Mouse (Mus musculus) layer of hippocampus, postnatal 10 days (tissue): ENCODE measurements at regions not wholly inside any gene's neighbourhood (a gene's known extent, or its start where the extent isn't known, plus 50 kb on each side); places are given as distances from the start of the nearest gene placed in this dataset.

Experiments
- DNase-seq, 2 experiments: peaks; one replicate each; pipeline ENCODE4 v3.0.0; 2021; ENCODE audit warnings: low spot score in 2 of 2

- peak in 1 of 2 experiments; percentile 28 for DNase-seq
Measured at GRCm38 (mm10) chr2:160421216-160421911, 54.5 kb upstream of the Mafb start.

- no peak for DNase-seq
Measured at GRCm38 (mm10) chr2:160424491-160424890, 57.6 kb upstream of the Mafb start.

GRCm38 (mm10) chr2:160427431-160427830, 60.6 kb upstream of the Mafb start:
- DNase-seq: no peak

- peak; percentile 70 to 80 for DNase-seq
Measured at GRCm38 (mm10) chr2:160433252-160433651, 66.4 kb upstream of the Mafb start.

- DNase-seq: no peak
Measured at GRCm38 (mm10) chr2:160434701-160435100, 67.8 kb upstream of the Mafb start.

- no peak for DNase-seq
Measured at GRCm38 (mm10) chr2:160435622-160436021, 68.8 kb upstream of the Mafb start.

GRCm38 (mm10) chr2:160439028-160439427, 72.2 kb upstream of the Mafb start:
- DNase-seq: no peak

- no peak for DNase-seq
Measured at GRCm38 (mm10) chr2:160440236-160440635, 73.4 kb upstream of the Mafb start.

- DNase-seq: no peak
Measured at GRCm38 (mm10) chr2:160451057-160451456, 84.2 kb upstream of the Mafb start.

- DNase-seq: peak; percentile 48 to 49
Measured at GRCm38 (mm10) chr2:160451481-160452238, 84.8 kb upstream of the Mafb start.

GRCm38 (mm10) chr2:160452239-160452530, 85.3 kb upstream of the Mafb start:
- no peak for DNase-seq

GRCm38 (mm10) chr2:160452730-160453129, 85.9 kb upstream of the Mafb start:
- DNase-seq: no peak

GRCm38 (mm10) chr2:160455617-160456016, 88.8 kb upstream of the Mafb start:
- no peak for DNase-seq

GRCm38 (mm10) chr2:160456681-160457080, 89.8 kb upstream of the Mafb start:
- no peak for DNase-seq

- no peak for DNase-seq
Measured at GRCm38 (mm10) chr2:160471561-160471960, 104.7 kb upstream of the Mafb start.

GRCm38 (mm10) chr2:160476181-160476580, 109.3 kb upstream of the Mafb start:
- no peak for DNase-seq

GRCm38 (mm10) chr2:160479240-160479639, 112.4 kb upstream of the Mafb start:
- DNase-seq: no peak

GRCm38 (mm10) chr2:160485097-160485496, 118.2 kb upstream of the Mafb start:
- no peak for DNase-seq

- DNase-seq: no peak
Measured at GRCm38 (mm10) chr2:160485515-160485914, 118.7 kb upstream of the Mafb start.

- DNase-seq: no peak
Measured at GRCm38 (mm10) chr2:160499726-160500125, 132.9 kb upstream of the Mafb start.

- DNase-seq: no peak
Measured at GRCm38 (mm10) chr2:160502901-160503300, 136.0 kb upstream of the Mafb start.

- DNase-seq: no peak
Measured at GRCm38 (mm10) chr2:160503597-160504393, 136.9 kb upstream of the Mafb start.
